Mouse (Mus musculus) heart, embryonic 13.5 days (tissue): ENCODE results near the gene Xpc. TPM values are rescaled to one million over a fixed set of nuclear protein-coding genes. Genes with fewer than 3 reads are reported as not detected.

Experiments used
- polyA plus RNA-seq: library from polyadenylated mRNA; unstranded; fragments of >200 nt; fragmentation: Nextera tagmentation; extraction: Ambion mirVana; gene quantifications from 2 replicates; pipeline ENCODE4 v1.2.1, GENCODE M21; 2015

Xpc gene
- polyA plus RNA-seq, 1 experiment from 2014 or later, result 10.5 TPM

Other genes with a start within 250 kb of the Xpc start
- 0.06 and 0.13 TPM in 2 replicates for gene Wnt7a, start 104.5 kb downstream of the Xpc start, polyA plus RNA-seq
- 28.0 and 33.0 TPM in 2 replicates for gene Chchd4, start 42.3 kb downstream of the Xpc start, polyA plus RNA-seq
- gene Tmem43, start 42.2 kb downstream of the Xpc start, polyA plus RNA-seq, result 26.7 and 28.1 TPM in 2 replicates
- 180 and 207 TPM in 2 replicates for gene Lsm3, start within 50 bp of the Xpc start, polyA plus RNA-seq
- gene Slc6a6, start 168.2 kb upstream of the Xpc start, polyA plus RNA-seq, result 59.4 and 60.0 TPM in 2 replicates